Mouse (Mus musculus): ENCODE data around the gene Caprin1. TPM values are rescaled to one million over a fixed set of nuclear protein-coding genes. Genes with fewer than 3 reads are reported as not detected.
A peak's percentile ranks its signal among the peaks of the same experiment; 100 is the strongest.

The Caprin1 gene
- polyA plus RNA-seq, 1 experiment from 2014 or later, result 263 TPM

DNA sequence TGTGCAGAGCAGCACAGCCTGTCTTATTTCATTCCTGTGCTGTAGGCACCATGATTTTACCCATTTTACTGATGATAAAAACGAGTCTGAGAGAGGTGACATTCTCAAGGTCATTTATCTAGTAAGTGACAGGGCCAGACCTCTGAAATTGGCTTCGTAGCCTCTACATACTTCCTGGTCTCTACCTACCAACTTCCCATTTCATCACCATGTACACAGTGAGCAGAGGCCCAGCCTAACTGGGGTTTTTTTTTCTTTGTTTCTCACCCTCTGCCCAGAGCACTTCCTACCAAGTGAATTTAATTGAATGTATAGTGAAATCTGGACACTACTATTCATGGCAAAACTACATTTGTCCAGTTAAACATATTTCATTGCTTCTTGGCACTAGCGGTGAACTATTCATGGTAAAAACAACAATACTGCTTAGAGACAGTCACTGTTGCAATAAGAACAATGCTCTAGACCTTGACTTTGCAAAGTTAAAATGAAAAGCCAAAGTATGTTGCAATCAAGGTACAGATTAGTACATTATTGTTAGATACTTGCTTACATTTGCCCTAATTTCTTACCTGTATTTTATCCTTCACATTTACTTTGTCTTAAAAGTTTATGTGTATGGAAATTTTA is 36.5 kb upstream of the Caprin1 start:
- no peak for ATAC-seq
- no peaks in the 10 kb centered on the region for H3K9me3 ChIP-seq (ENCODE audit: control insufficient read depth, low read length)
- H3K4me2 ChIP-seq (ENCODE audit: low read length), result no peak overlapping the region
- no peak overlapping the region for H3K27ac ChIP-seq (ENCODE audit: low read depth, low read length)
- H3K9ac ChIP-seq (ENCODE audit: low read depth, low read length), result no peak overlapping the region
- 83% methylated on average over 3 of the region's 3 CpGs for WGBS
- H3K36me3 ChIP-seq (ENCODE audit: control insufficient read depth, insufficient read depth, low read length), result no peaks in the 10 kb centered on the region
- H3K4me1 ChIP-seq (ENCODE audit: control insufficient read depth, insufficient read depth, low read depth, low read length), result no peaks in the 10 kb centered on the region
- no peaks in the 10 kb centered on the region for H3K27me3 ChIP-seq (replicated peaks; ENCODE audit: control insufficient read depth, insufficient read depth, low read length)
- H3K4me3 ChIP-seq (ENCODE audit: low read length), result no peak overlapping the region

GRCm38 (mm10) chr2:103832899-103833298 is 35.5 kb upstream of the Caprin1 start:
- H3K4me3 ChIP-seq (ENCODE audit: low read length), result no peak overlapping the region

DNA sequence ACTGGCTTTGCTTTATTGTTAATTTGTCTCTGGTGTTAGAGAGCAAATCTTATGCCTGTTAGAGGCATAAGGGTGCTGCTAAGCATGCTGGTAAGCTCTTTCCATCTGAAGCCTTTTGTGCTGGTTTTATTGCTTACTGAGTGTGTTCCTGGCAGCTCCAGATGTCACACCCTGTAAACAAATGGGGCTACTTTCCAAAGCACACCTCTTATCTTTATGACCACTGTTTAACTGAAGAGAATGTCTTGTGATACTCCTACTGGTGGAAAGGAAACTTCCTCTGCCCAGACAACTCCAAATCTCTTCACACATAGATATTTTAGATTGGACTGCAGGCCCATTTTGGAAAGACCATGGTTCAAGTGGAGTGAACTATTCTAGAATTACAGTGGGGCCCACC is 31.5 kb upstream of the Caprin1 start:
- H3K27ac ChIP-seq (ENCODE audit: low read depth, low read length), result no peak overlapping the region
- H3K4me3 ChIP-seq (ENCODE audit: low read length), result no peak overlapping the region
- H3K4me1 ChIP-seq (ENCODE audit: control insufficient read depth, insufficient read depth, low read depth, low read length), result no peaks in the 10 kb centered on the region
- no peak for ATAC-seq
- H3K9me3 ChIP-seq (ENCODE audit: control insufficient read depth, low read length), result no peaks in the 10 kb centered on the region
- no peaks in the 10 kb centered on the region for H3K27me3 ChIP-seq (replicated peaks; ENCODE audit: control insufficient read depth, insufficient read depth, low read length)
- H3K9ac ChIP-seq (ENCODE audit: low read depth, low read length), result no peak overlapping the region
- no peak overlapping the region for H3K4me2 ChIP-seq (ENCODE audit: low read length)
- H3K36me3 ChIP-seq (ENCODE audit: control insufficient read depth, insufficient read depth, low read length), result no peaks in the 10 kb centered on the region

More at GRCm38 (mm10) chr2:103832899-103833298, 35.5 kb upstream of the Caprin1 start:
- no peaks in the 10 kb centered on the region for H3K36me3 ChIP-seq (ENCODE audit: control insufficient read depth, insufficient read depth, low read length)
- no peaks in the 10 kb centered on the region for H3K9me3 ChIP-seq (ENCODE audit: control insufficient read depth, low read length)
- ATAC-seq, result no peak
- 76% methylated on average over 5 of the region's 5 CpGs for WGBS
- no peaks in the 10 kb centered on the region for H3K27me3 ChIP-seq (replicated peaks; ENCODE audit: control insufficient read depth, insufficient read depth, low read length)
- no peak overlapping the region for H3K4me2 ChIP-seq (ENCODE audit: low read length)
- no peak overlapping the region for H3K9ac ChIP-seq (ENCODE audit: low read depth, low read length)
- no peak overlapping the region for H3K27ac ChIP-seq (ENCODE audit: low read depth, low read length)
- H3K4me1 ChIP-seq (ENCODE audit: control insufficient read depth, insufficient read depth, low read depth, low read length), result no peaks in the 10 kb centered on the region

DNA sequence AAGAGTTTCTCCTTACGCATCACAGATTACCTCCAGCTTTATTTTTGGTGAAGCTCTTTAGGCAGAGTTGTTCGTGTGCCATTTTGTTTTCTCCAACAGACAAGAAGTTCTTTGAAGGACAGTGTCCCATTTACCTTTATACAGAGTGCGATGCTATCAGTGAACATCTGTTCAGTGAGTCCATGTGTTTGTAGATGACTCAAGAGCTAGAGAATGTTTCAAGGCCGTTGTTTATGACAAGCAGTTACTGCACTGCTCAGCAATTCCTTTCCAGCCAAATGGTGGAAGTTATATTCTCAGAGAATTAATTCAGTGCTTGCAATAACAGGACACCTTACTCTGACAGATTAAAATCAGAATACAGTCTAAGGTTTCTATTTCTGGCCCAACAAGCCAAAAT is 27.5 kb upstream of the Caprin1 start:
- Histone ChIP-seq H3K4me2 (ENCODE audit: low read length) (no peak overlapping the region), H3K36me3 (ENCODE audit: control insufficient read depth, insufficient read depth, low read length) (no peaks in the 10 kb centered on the region), H3K27me3 (replicated peaks; ENCODE audit: control insufficient read depth, insufficient read depth, low read length) (no peaks in the 10 kb centered on the region), H3K9me3 (ENCODE audit: control insufficient read depth, low read length) (no peaks in the 10 kb centered on the region), H3K4me3 (ENCODE audit: low read length) (no peak overlapping the region), H3K4me1 (ENCODE audit: control insufficient read depth, insufficient read depth, low read depth, low read length) (no peaks in the 10 kb centered on the region), H3K27ac (ENCODE audit: low read depth, low read length) (no peak overlapping the region), H3K9ac (ENCODE audit: low read depth, low read length) (no peak overlapping the region)
- no peak for ATAC-seq
- 88% methylated on average over 4 of the region's 4 CpGs for WGBS

GRCm38 (mm10) chr2:103822560-103822959 is 25.1 kb upstream of the Caprin1 start:
- Histone ChIP-seq H3K4me3 (ENCODE audit: low read length) (no peak overlapping the region), H3K27me3 (replicated peaks; ENCODE audit: control insufficient read depth, insufficient read depth, low read length) (no peaks in the 10 kb centered on the region), H3K27ac (ENCODE audit: low read depth, low read length) (no peak overlapping the region), H3K36me3 (ENCODE audit: control insufficient read depth, insufficient read depth, low read length) (no peaks in the 10 kb centered on the region), H3K9me3 (ENCODE audit: control insufficient read depth, low read length) (no peaks in the 10 kb centered on the region), H3K9ac (ENCODE audit: low read depth, low read length) (no peak overlapping the region), H3K4me2 (ENCODE audit: low read length) (no peak overlapping the region), H3K4me1 (ENCODE audit: control insufficient read depth, insufficient read depth, low read depth, low read length) (no peaks in the 10 kb centered on the region)
- WGBS, result 66% methylated on average over 7 of the region's 7 CpGs
- ATAC-seq, result no peak

- Histone ChIP-seq H3K4me3 (ENCODE audit: low read length) (no peak overlapping the region), H3K4me1 (ENCODE audit: control insufficient read depth, insufficient read depth, low read depth, low read length) (no peaks in the 10 kb centered on the region), H3K27ac (ENCODE audit: low read depth, low read length) (no peak overlapping the region), H3K9ac (ENCODE audit: low read depth, low read length) (no peak overlapping the region), H3K36me3 (ENCODE audit: control insufficient read depth, insufficient read depth, low read length) (no peaks in the 10 kb centered on the region), H3K9me3 (ENCODE audit: control insufficient read depth, low read length) (no peaks in the 10 kb centered on the region), H3K27me3 (replicated peaks; ENCODE audit: control insufficient read depth, insufficient read depth, low read length) (no peaks in the 10 kb centered on the region), H3K4me2 (ENCODE audit: low read length) (peak overlapping the region; percentile 30)
- WGBS, result 33% methylated on average over 6 of the region's 6 CpGs
- ATAC-seq, result no peak
Observed at GRCm38 (mm10) chr2:103817145-103817895, 19.9 kb upstream of the Caprin1 start.

- no peaks in the 10 kb centered on the region for H3K36me3 ChIP-seq (ENCODE audit: control insufficient read depth, insufficient read depth, low read length)
- no peaks in the 10 kb centered on the region for H3K4me1 ChIP-seq (ENCODE audit: control insufficient read depth, insufficient read depth, low read depth, low read length)
- H3K27ac ChIP-seq (ENCODE audit: low read depth, low read length), result no peak overlapping the region
- H3K27me3 ChIP-seq (replicated peaks; ENCODE audit: control insufficient read depth, insufficient read depth, low read length), result no peaks in the 10 kb centered on the region
- H3K9ac ChIP-seq (ENCODE audit: low read depth, low read length), result no peak overlapping the region
- WGBS, result 89% methylated on average over 3 of the region's 3 CpGs
- H3K4me3 ChIP-seq (ENCODE audit: low read length), result no peak overlapping the region
- no peak for ATAC-seq
- no peaks in the 10 kb centered on the region for H3K9me3 ChIP-seq (ENCODE audit: control insufficient read depth, low read length)
- no peak overlapping the region for H3K4me2 ChIP-seq (ENCODE audit: low read length)
Observed at GRCm38 (mm10) chr2:103815976-103816375, 18.5 kb upstream of the Caprin1 start.

- H3K4me2 ChIP-seq (ENCODE audit: low read length), result no peak overlapping the region
- WGBS, result 66% methylated on average over 5 of the region's 5 CpGs
- no peak for ATAC-seq
- no peaks in the 10 kb centered on the region for H3K36me3 ChIP-seq (ENCODE audit: control insufficient read depth, insufficient read depth, low read length)
- H3K9ac ChIP-seq (ENCODE audit: low read depth, low read length), result no peak overlapping the region
- no peaks in the 10 kb centered on the region for H3K4me1 ChIP-seq (ENCODE audit: control insufficient read depth, insufficient read depth, low read depth, low read length)
- no peak overlapping the region for H3K4me3 ChIP-seq (ENCODE audit: low read length)
- no peak overlapping the region for H3K27ac ChIP-seq (ENCODE audit: low read depth, low read length)
- no peaks in the 10 kb centered on the region for H3K27me3 ChIP-seq (replicated peaks; ENCODE audit: control insufficient read depth, insufficient read depth, low read length)
- H3K9me3 ChIP-seq (ENCODE audit: control insufficient read depth, low read length), result no peaks in the 10 kb centered on the region
Observed at GRCm38 (mm10) chr2:103811465-103812191, 14.2 kb upstream of the Caprin1 start.

- Histone ChIP-seq H3K27ac (ENCODE audit: low read depth, low read length) (no peak overlapping the region), H3K4me2 (ENCODE audit: low read length) (no peak overlapping the region), H3K27me3 (replicated peaks; ENCODE audit: control insufficient read depth, insufficient read depth, low read length) (no peaks in the 10 kb centered on the region), H3K4me1 (ENCODE audit: control insufficient read depth, insufficient read depth, low read depth, low read length) (no peaks in the 10 kb centered on the region), H3K9ac (ENCODE audit: low read depth, low read length) (no peak overlapping the region), H3K36me3 (ENCODE audit: control insufficient read depth, insufficient read depth, low read length) (no peaks in the 10 kb centered on the region), H3K4me3 (ENCODE audit: low read length) (no peak overlapping the region), H3K9me3 (ENCODE audit: control insufficient read depth, low read length) (no peaks in the 10 kb centered on the region)
- ATAC-seq, result no peak
- 93% methylated on average over 6 of the region's 6 CpGs for WGBS
Observed at GRCm38 (mm10) chr2:103810412-103810811, 13.0 kb upstream of the Caprin1 start.

All from hindbrain, embryonic 16.5 days (tissue).